Mouse (Mus musculus): Measurements from ENCODE around the gene S100a4.

The S100a4 gene

GRCm38 (mm10) chr3:90603623-90604022 is at the start of gene S100a4:
Gene S100a4 (plus strand): TSS chr3:90603771.
- no peak for DNase-seq

GRCm38 (mm10) chr3:90555954-90556353 is 47.6 kb upstream of the S100a4 start:
- DNase-seq = peak; percentile 46

GRCm38 (mm10) chr3:90560008-90560628 is 43.5 kb upstream of the S100a4 start, which contains the start of gene S100a3:
Gene S100a3 (plus strand): TSS chr3:90560578.
- DNase-seq = no peak

- no peak for DNase-seq
Observed at GRCm38 (mm10) chr3:90574691-90575090, 28.9 kb upstream of the S100a4 start.

- DNase-seq = no peak
Observed at GRCm38 (mm10) chr3:90575320-90575719, 28.3 kb upstream of the S100a4 start.

- no peak for DNase-seq
Observed at GRCm38 (mm10) chr3:90576351-90577001, 27.1 kb upstream of the S100a4 start.

- DNase-seq = no peak
Observed at GRCm38 (mm10) chr3:90579433-90579832, 24.1 kb upstream of the S100a4 start.

GRCm38 (mm10) chr3:90581141-90581540 is 22.4 kb upstream of the S100a4 start:
- DNase-seq = no peak

- DNase-seq = no peak
Observed at GRCm38 (mm10) chr3:90582156-90582555, 21.4 kb upstream of the S100a4 start.

GRCm38 (mm10) chr3:90582556-90582955 is 21.0 kb upstream of the S100a4 start:
- no peak for DNase-seq

- no peak for DNase-seq
Observed at GRCm38 (mm10) chr3:90583893-90584292, 19.7 kb upstream of the S100a4 start.

- peak; percentile 85 for DNase-seq
Observed at GRCm38 (mm10) chr3:90585595-90585994, 18.0 kb upstream of the S100a4 start.

- DNase-seq = no peak
Observed at GRCm38 (mm10) chr3:90586016-90586643, 17.4 kb upstream of the S100a4 start.

GRCm38 (mm10) chr3:90586906-90587305 is 16.7 kb upstream of the S100a4 start:
- peak; percentile 57 for DNase-seq

GRCm38 (mm10) chr3:90587361-90588101 is 16.0 kb upstream of the S100a4 start:
- DNase-seq = peak; percentile 81

- DNase-seq = no peak
Observed at GRCm38 (mm10) chr3:90589390-90589789, 14.2 kb upstream of the S100a4 start.

GRCm38 (mm10) chr3:90589947-90590346 is 13.6 kb upstream of the S100a4 start, which contains the start of gene S100a2:
Gene S100a2 (plus strand): TSS chr3:90590247.
- DNase-seq = no peak

GRCm38 (mm10) chr3:90594466-90594865 is 9.1 kb upstream of the S100a4 start:
- no peak for DNase-seq

- DNase-seq = no peak
Observed at GRCm38 (mm10) chr3:90595556-90595955, 8.0 kb upstream of the S100a4 start.

- DNase-seq = no peak
Observed at GRCm38 (mm10) chr3:90596810-90597209, 6.8 kb upstream of the S100a4 start.

- no peak for DNase-seq
Observed at GRCm38 (mm10) chr3:90597736-90598135, 5.8 kb upstream of the S100a4 start.

GRCm38 (mm10) chr3:90598212-90598611 is 5.4 kb upstream of the S100a4 start:
- no peak for DNase-seq

- no peak for DNase-seq
Observed at GRCm38 (mm10) chr3:90599401-90599800, 4.2 kb upstream of the S100a4 start.
